Mouse (Mus musculus) forebrain, embryonic 10.5 days (tissue): ENCODE measurements around the gene Rspry1. TPM values are rescaled to one million over a fixed set of nuclear protein-coding genes. Genes with fewer than 3 reads are reported as not detected.

Source experiments
- DNase-seq: peaks from one replicate; pipeline ENCODE4 v3.0.0-alpha.2; 2017; ENCODE audit warnings: low spot score; ENCODE audit errors: extremely low spot score
- H3K27ac ChIP-seq: fragments of 300-500 bp; sonication (generic); 2 replicates; pipeline ENCODE4 v1.5.1; 2016; ENCODE audit warnings: mild to moderate bottlenecking
- H3K27me3 ChIP-seq: fragments of 300-500 bp; sonication (generic); 2 replicates; pipeline ENCODE4 v1.6.1; 2016; ENCODE audit warnings: mild to moderate bottlenecking; ENCODE audit not compliant: poor library complexity, severe bottlenecking
- H3K36me3 ChIP-seq: fragments of 300-500 bp; sonication (generic); replicated peaks from 2 replicates; pipeline ENCODE4 v1.6.1; 2016; ENCODE audit warnings: mild to moderate bottlenecking, moderate library complexity
- H3K4me1 ChIP-seq: fragments of 300-500 bp; sonication (generic); 2 replicates; pipeline ENCODE4 v1.6.1; 2016
- H3K4me3 ChIP-seq: fragments of 300-500 bp; sonication (generic); 2 replicates; pipeline ENCODE4 v1.5.1; 2016; ENCODE audit warnings: mild to moderate bottlenecking, moderate library complexity
- H3K9me3 ChIP-seq: fragments of 300-500 bp; sonication (generic); 2 replicates; pipeline ENCODE4 v1.6.1; 2016; ENCODE audit warnings: mild to moderate bottlenecking, moderate library complexity
- WGBS: fragments of 180-500 bp; shearing (Covaris S2); methylation state at CpG from one replicate; pipeline ENCODE4 v1.1.7; 2016; 5-methylcytosine and 5-hydroxymethylcytosine counted together
- polyA plus RNA-seq: library from polyadenylated mRNA; unstranded; fragments of >200 nt; fragmentation: Nextera tagmentation; extraction: Ambion mirVana; gene quantifications from 2 replicates; pipeline ENCODE4 v1.2.1, GENCODE M21; 2016

Gene Rspry1
- polyA plus RNA-seq, 1 experiment from 2014 or later: 48.9 TPM

GRCm38 (mm10) chr8:94575148-94575547 is 26.6 kb upstream of the Rspry1 start:
- no peaks in the 10 kb centered on the region for H3K9me3 ChIP-seq
- H3K27me3 ChIP-seq: no peaks in the 10 kb centered on the region
- WGBS: 92% methylated on average over 4 of the region's 4 CpGs
- peaks cover 5% of the 10 kb centered on the region; the same call in 1 of the 2 replicates for H3K4me1 ChIP-seq
- peaks cover 79% of the 10 kb centered on the region for H3K36me3 ChIP-seq
- DNase-seq: no peak
- no peak overlapping the region for H3K27ac ChIP-seq
- H3K4me3 ChIP-seq: no peak overlapping the region

GRCm38 (mm10) chr8:94581820-94582483 is 19.8 kb upstream of the Rspry1 start:
- 87% methylated on average over 7 of the region's 7 CpGs for WGBS
- Histone ChIP-seq H3K36me3 (peaks cover 97% of the 10 kb centered on the region), H3K27me3 (no peaks in the 10 kb centered on the region), H3K9me3 (no peaks in the 10 kb centered on the region), H3K4me1 (no peaks in the 10 kb centered on the region), H3K27ac (no peak overlapping the region), H3K4me3 (no peak overlapping the region)
- DNase-seq: no peak

GRCm38 (mm10) chr8:94582569-94582968 is 19.2 kb upstream of the Rspry1 start:
- no peak overlapping the region for H3K4me3 ChIP-seq
- no peaks in the 10 kb centered on the region for H3K4me1 ChIP-seq
- no peaks in the 10 kb centered on the region for H3K27me3 ChIP-seq
- no peak for DNase-seq
- WGBS: 93% methylated on average over 6 of the region's 6 CpGs
- H3K36me3 ChIP-seq: peaks cover 97% of the 10 kb centered on the region
- H3K27ac ChIP-seq: no peak overlapping the region
- H3K9me3 ChIP-seq: no peaks in the 10 kb centered on the region

GRCm38 (mm10) chr8:94584238-94584817 is 17.4 kb upstream of the Rspry1 start:
- no peak for DNase-seq
- 67% methylated on average over 4 of the region's 4 CpGs for WGBS
- peaks cover 97% of the 10 kb centered on the region for H3K36me3 ChIP-seq
- H3K4me3 ChIP-seq: no peak overlapping the region
- H3K27me3 ChIP-seq: no peaks in the 10 kb centered on the region
- no peak overlapping the region for H3K27ac ChIP-seq
- H3K4me1 ChIP-seq: no peaks in the 10 kb centered on the region
- H3K9me3 ChIP-seq: no peaks in the 10 kb centered on the region

GRCm38 (mm10) chr8:94591691-94592090 is 10.0 kb upstream of the Rspry1 start:
- Histone ChIP-seq H3K9me3 (no peaks in the 10 kb centered on the region), H3K27ac (no peak overlapping the region), H3K27me3 (no peaks in the 10 kb centered on the region), H3K4me1 (no peaks in the 10 kb centered on the region), H3K4me3 (no peak overlapping the region), H3K36me3 (peaks cover 41% of the 10 kb centered on the region)
- WGBS: 89% methylated on average over 4 of the region's 4 CpGs
- DNase-seq: no peak

- H3K4me1 ChIP-seq: no peaks in the 10 kb centered on the region
- no peak for DNase-seq
- no peaks in the 10 kb centered on the region for H3K27me3 ChIP-seq
- H3K27ac ChIP-seq: no peak overlapping the region
- WGBS: 85% methylated on average over 1 of the region's 1 CpGs
- no peak overlapping the region for H3K4me3 ChIP-seq
- no peaks in the 10 kb centered on the region for H3K9me3 ChIP-seq
- H3K36me3 ChIP-seq: peaks cover 16% of the 10 kb centered on the region
Observed at GRCm38 (mm10) chr8:94594211-94594610, 7.5 kb upstream of the Rspry1 start.

GRCm38 (mm10) chr8:94600478-94600877 is 1.3 kb upstream of the Rspry1 start:
- Histone ChIP-seq H3K27me3 (no peaks in the 10 kb centered on the region), H3K4me1 (peaks cover 31% of the 10 kb centered on the region), H3K36me3 (peaks cover 4% of the 10 kb centered on the region; the same call in 1 of the 2 replicates), H3K4me3 (peak overlapping the region; percentile 69), H3K27ac (peak overlapping the region; percentile 93), H3K9me3 (no peaks in the 10 kb centered on the region)
- no peak for DNase-seq
- WGBS: 35% methylated on average over 5 of the region's 5 CpGs

- no peaks in the 10 kb centered on the region for H3K36me3 ChIP-seq
- no peak for DNase-seq
- peak overlapping the region; percentile 69 for H3K4me3 ChIP-seq
- H3K4me1 ChIP-seq: peaks cover 31% of the 10 kb centered on the region
- H3K27me3 ChIP-seq: no peaks in the 10 kb centered on the region
- under 1% methylated on average over 51 of the region's 51 CpGs for WGBS
- H3K27ac ChIP-seq: peak overlapping the region; percentile 93
- H3K9me3 ChIP-seq: no peaks in the 10 kb centered on the region
Observed at GRCm38 (mm10) chr8:94601034-94601606, 617 bp upstream of the Rspry1 start.

- Histone ChIP-seq H3K27me3 (no peaks in the 10 kb centered on the region), H3K27ac (peak overlapping the region; percentile 93), H3K4me3 (peak overlapping the region; percentile 69), H3K36me3 (peaks cover 8% of the 10 kb centered on the region), H3K9me3 (no peaks in the 10 kb centered on the region), H3K4me1 (peaks cover 31% of the 10 kb centered on the region)
- DNase-seq: peak; percentile 39
- under 1% methylated on average over 31 of the region's 31 CpGs for WGBS
Observed at GRCm38 (mm10) chr8:94602471-94603131, 864 bp downstream of the Rspry1 start.

GRCm38 (mm10) chr8:94604030-94604429 is 2.3 kb downstream of the Rspry1 start:
- H3K27me3 ChIP-seq: no peaks in the 10 kb centered on the region
- H3K4me3 ChIP-seq: no peak overlapping the region
- H3K36me3 ChIP-seq: peaks cover 8% of the 10 kb centered on the region
- H3K27ac ChIP-seq: no peak overlapping the region
- no peak for DNase-seq
- H3K9me3 ChIP-seq: no peaks in the 10 kb centered on the region
- H3K4me1 ChIP-seq: peaks cover 31% of the 10 kb centered on the region
- 93% methylated on average over 2 of the region's 2 CpGs for WGBS

GRCm38 (mm10) chr8:94607064-94607463 is 5.3 kb downstream of the Rspry1 start:
- H3K4me3 ChIP-seq: no peak overlapping the region
- H3K9me3 ChIP-seq: no peaks in the 10 kb centered on the region
- H3K27me3 ChIP-seq: no peaks in the 10 kb centered on the region
- WGBS: 93% methylated on average over 5 of the region's 5 CpGs
- DNase-seq: no peak
- no peak overlapping the region for H3K27ac ChIP-seq
- H3K4me1 ChIP-seq: peaks cover 18% of the 10 kb centered on the region
- H3K36me3 ChIP-seq: peaks cover 8% of the 10 kb centered on the region

GRCm38 (mm10) chr8:94624885-94625284 is 23.1 kb downstream of the Rspry1 start:
- 91% methylated on average over 1 of the region's 1 CpGs for WGBS
- Histone ChIP-seq H3K4me1 (no peaks in the 10 kb centered on the region), H3K4me3 (no peak overlapping the region), H3K36me3 (peaks cover 52% of the 10 kb centered on the region), H3K27ac (no peak overlapping the region), H3K9me3 (no peaks in the 10 kb centered on the region), H3K27me3 (no peaks in the 10 kb centered on the region)
- DNase-seq: no peak
